Mouse (Mus musculus) E14TG2a.4 (cell line): ENCODE results near the gene Snx18.

Source experiments
- H3K27me3 ChIP-seq: 2 replicates; pipeline ENCODE4 v1.6.1; 2014; ENCODE audit warnings: low read length, control low read depth; ENCODE audit not compliant: insufficient read depth
- H3K36me3 ChIP-seq: 2 replicates; pipeline ENCODE4 v1.6.1; 2014; ENCODE audit warnings: low read length, control low read depth; ENCODE audit not compliant: insufficient read depth
- H3K4me1 ChIP-seq: replicated peaks from 2 replicates; pipeline ENCODE4 v1.6.1; 2014; ENCODE audit warnings: low read depth, low read length, control low read depth
- H3K4me3 ChIP-seq: replicated peaks from 2 replicates; pipeline ENCODE4 v1.5.1; 2014; ENCODE audit warnings: mild to moderate bottlenecking, low read length
- H3K9me3 ChIP-seq: 2 replicates; pipeline ENCODE4 v1.6.1; 2014; ENCODE audit warnings: low read length, control low read depth
- CTCF ChIP-seq: conservative IDR thresholded peaks from 2 replicates; pipeline ENCODE4 v1.5.1; 2014; ENCODE audit warnings: low read length
- NANOG ChIP-seq: IDR thresholded peaks from 2 replicates; pipeline ENCODE4 v1.6.1; 2014; ENCODE audit warnings: borderline replicate concordance, low read length, mixed read lengths
- POU5F1 ChIP-seq: IDR thresholded peaks from 2 replicates; pipeline ENCODE4 v1.6.1; 2014; ENCODE audit warnings: low read length, borderline replicate concordance

Gene Snx18

DNA sequence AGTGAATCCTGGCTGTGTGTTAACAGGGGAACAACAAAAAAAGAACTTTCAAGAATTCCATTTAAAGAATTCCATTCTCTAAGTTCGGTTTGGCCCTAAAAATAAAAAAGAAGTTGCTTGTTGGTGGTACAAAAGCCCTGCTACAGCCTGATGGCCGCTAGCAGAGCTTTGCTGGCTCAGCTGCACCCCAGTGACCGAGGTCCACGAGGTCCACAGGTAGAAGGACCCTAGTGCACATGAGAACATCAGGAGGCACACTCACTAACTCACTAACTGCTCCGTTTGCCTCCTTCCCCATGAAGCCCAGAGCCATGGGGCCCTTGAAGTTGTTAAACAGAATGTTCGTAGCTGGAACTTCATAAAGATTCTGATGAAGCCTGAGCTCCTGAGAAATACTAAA lies 14.0 kb downstream of the Snx18 start:
- Histone ChIP-seq H3K36me3 (peaks cover 25% of the 10 kb centered on the region), H3K9me3 (peaks cover 14% of the 10 kb centered on the region; the same call in 1 of the 2 replicates), H3K4me3 (no peak overlapping the region), H3K4me1 (peaks cover 100% of the 10 kb centered on the region), H3K27me3 (no peaks in the 10 kb centered on the region)
- TF ChIP-seq NANOG (no peak), CTCF (no peak)

DNA sequence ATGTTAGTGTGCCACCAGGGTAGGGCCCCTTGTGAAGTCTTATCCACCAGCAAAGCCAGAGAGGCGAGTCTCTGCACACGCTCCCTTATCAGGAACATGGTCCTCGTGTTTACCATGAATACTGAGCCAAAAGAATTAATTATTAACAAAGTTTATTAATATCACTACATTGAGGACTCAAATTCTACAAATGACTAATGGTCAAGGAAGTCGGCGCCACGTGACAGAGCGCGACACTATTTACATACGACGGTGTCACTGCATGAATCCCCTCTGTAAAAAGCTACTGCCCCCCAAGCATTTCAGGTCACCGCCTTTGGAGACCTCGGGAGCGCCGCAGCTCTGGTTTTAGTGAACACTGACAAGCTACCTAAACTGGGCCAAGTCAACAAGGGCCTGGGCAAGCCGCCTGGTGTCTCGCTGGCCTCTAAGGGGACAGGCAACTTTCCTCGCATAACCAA lies 15.5 kb downstream of the Snx18 start:
- Histone ChIP-seq H3K4me3 (peak overlapping the region; percentile 60), H3K36me3 (peaks cover 18% of the 10 kb centered on the region)

DNA sequence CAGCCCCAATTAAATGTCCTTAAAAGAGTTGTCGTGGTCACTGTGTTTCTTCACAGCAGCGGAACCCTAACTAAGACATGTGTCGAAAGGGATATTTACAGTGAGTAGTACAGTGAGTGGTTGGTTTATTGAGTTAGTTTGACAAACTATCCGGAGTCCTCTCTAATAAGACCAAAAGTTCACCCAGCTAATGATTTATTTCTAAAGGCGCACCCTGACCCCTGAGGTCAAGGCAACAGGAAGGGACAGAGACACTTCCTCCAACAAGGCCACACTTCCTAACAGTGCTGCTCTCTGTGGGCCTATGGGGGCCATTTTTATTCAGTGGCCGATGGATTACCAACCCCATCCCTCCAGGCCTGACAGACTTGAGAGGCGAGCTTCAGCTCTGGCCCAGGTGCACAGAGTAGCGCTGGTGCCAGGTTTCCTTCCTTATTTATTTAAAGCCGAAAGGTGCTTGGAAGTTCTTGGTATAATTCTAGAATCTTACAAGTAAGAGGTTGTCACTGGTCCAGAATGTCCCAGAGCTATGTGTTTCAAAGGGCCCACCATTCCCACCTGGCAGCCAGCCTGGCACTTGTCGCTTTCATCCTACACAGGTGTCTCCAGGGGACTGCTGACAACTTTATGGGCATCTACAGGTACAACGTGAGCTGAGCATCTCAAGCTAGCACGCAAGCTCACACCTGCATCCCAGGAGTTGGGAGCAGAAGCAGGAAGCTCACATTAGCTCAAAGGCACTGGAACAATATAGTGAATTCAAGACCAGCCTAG lies 16.3 kb downstream of the Snx18 start:
- peaks cover 4% of the 10 kb centered on the region; the same call in 1 of the 2 replicates for H3K9me3 ChIP-seq
- no peak for TF ChIP-seq CTCF
- TF ChIP-seq NANOG, result no peak
- TF ChIP-seq POU5F1, result no peak
- H3K36me3 ChIP-seq, result peaks cover 20% of the 10 kb centered on the region
- no peaks in the 10 kb centered on the region for H3K27me3 ChIP-seq
- peaks cover 98% of the 10 kb centered on the region for H3K4me1 ChIP-seq
- H3K4me3 ChIP-seq, result 0 out of 2 replicates have a peak overlapping the region, but pooled peaks have one; percentile 10

More for the DNA sequence above, 15.5 kb downstream of the Snx18 start:
- peaks cover 4% of the 10 kb centered on the region; the same call in 1 of the 2 replicates for H3K9me3 ChIP-seq
- TF ChIP-seq CTCF, result no peak
- no peak for TF ChIP-seq POU5F1
- no peak for TF ChIP-seq NANOG
- peaks cover 98% of the 10 kb centered on the region for H3K4me1 ChIP-seq
- no peaks in the 10 kb centered on the region for H3K27me3 ChIP-seq

DNA sequence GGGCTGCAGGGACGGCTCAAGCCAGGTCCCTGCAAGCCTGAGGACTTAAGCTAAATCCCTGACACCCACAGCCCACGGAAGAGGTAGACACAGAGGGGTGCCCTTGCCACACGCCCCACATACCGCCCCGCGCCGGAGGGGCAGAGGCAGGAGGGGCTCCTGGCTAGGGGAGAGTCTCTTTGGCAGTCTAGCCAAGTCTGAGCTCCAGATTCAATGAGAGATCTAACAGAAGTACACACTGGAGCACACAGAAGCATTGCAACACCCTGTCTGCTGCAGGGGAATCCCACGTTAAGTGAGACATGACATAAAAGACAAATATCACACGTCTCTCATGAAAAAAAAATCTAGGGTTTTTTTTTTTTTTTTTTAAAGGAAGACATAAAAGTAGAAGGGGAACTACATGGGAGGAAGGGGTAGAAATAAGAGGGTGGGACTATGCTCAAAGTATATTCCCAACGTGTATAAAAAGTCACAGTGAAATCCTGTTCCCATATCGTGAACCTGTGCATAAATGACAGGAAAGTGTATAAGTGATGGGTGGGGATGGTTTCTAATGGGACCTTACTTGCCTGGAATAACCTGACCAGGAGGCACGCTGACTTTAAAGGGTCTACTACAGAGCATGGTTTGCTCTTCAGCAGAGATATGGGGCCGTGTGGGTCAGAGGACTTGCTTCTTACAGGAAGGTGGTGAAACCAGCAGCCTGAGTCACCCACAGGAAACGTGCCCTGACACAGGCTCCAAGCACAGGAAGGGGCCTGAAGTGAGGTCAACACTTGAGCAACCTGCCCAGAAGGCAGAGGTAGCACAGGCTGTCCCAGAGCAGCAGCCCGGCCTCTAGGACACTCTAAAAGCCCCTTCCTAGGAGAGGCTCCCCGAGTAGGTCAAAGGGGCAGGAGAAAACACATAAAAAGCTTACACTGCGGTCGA lies 17.6 kb downstream of the Snx18 start:
- TF ChIP-seq NANOG (no peak), CTCF (no peak), POU5F1 (no peak)
- Histone ChIP-seq H3K4me3 (peak overlapping the region; percentile 69), H3K36me3 (peaks cover 20% of the 10 kb centered on the region), H3K4me1 (peaks cover 98% of the 10 kb centered on the region), H3K9me3 (peaks cover 4% of the 10 kb centered on the region; the same call in 1 of the 2 replicates), H3K27me3 (no peaks in the 10 kb centered on the region)

DNA sequence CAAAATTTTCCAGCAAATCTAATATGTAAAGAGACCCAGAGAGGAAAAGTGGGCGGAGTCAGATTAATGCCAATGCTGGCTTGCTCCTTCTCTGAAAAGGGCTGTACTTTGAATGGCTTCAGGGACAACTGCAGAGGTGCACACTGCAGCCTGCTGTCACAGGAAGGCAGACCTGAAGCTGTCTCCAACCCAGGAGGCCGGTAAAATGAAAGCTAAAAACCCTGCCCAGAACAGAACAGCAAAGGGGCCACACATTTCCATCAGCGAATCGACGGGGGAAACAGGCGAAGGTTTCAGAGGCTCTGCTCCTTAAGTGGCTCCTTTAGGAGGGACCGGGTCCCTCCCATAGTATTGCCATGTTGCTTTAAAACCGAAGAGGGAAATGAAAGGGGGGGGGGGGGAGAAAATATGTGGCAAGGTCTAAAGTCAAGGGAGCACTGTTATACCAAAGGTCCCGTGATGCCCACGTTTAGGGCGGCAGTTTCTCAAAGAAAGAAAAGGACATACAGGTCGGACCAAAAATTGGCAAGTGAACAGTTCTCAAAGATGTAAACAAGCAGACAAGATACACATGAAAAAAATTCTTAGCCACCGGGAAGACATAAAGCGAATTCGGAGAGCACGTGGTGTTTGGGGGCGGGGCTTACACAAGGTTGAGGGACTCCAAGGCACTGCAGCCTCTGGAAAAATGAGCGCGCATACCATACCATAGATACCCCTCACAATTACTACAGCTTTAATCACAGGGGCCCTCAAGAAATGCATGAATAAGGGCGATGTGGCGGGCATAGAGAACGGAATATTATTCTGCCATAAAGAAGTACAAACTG lies 18.4 kb downstream of the Snx18 start:
- H3K4me3 ChIP-seq, result peak overlapping the region; percentile 69
- H3K9me3 ChIP-seq, result peaks cover 1% of the 10 kb centered on the region; the same call in 1 of the 2 replicates
- H3K4me1 ChIP-seq, result peaks cover 98% of the 10 kb centered on the region
- peaks cover 13% of the 10 kb centered on the region for H3K36me3 ChIP-seq
- H3K27me3 ChIP-seq, result no peaks in the 10 kb centered on the region
- TF ChIP-seq POU5F1 (no peak), CTCF (no peak), NANOG (no peak)

DNA sequence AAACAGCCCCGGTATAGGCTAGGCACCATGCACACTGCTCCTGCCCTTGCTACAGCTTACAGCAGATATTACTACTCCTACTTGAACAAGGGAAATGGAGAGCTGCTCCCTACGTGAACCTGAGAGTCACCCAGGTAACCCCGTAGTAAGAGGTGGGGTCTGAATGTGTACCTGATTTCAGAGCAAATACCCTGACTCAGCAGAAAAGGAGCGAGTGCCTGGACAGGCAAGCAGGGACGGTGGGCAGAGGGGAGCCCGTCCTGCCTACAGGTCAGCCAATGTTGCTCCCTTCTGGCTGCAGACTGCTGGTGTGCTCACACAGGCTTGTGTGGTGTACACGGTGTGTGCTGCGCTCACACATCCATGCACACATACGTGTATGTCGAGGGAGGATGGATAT lies 20.7 kb downstream of the Snx18 start:
- peaks cover 26% of the 10 kb centered on the region for H3K36me3 ChIP-seq
- H3K9me3 ChIP-seq, result no peaks in the 10 kb centered on the region
- H3K4me3 ChIP-seq, result no peak overlapping the region
- peaks cover 90% of the 10 kb centered on the region for H3K4me1 ChIP-seq
- no peak for TF ChIP-seq POU5F1
- TF ChIP-seq NANOG, result no peak
- no peak for TF ChIP-seq CTCF
- H3K27me3 ChIP-seq, result no peaks in the 10 kb centered on the region

DNA sequence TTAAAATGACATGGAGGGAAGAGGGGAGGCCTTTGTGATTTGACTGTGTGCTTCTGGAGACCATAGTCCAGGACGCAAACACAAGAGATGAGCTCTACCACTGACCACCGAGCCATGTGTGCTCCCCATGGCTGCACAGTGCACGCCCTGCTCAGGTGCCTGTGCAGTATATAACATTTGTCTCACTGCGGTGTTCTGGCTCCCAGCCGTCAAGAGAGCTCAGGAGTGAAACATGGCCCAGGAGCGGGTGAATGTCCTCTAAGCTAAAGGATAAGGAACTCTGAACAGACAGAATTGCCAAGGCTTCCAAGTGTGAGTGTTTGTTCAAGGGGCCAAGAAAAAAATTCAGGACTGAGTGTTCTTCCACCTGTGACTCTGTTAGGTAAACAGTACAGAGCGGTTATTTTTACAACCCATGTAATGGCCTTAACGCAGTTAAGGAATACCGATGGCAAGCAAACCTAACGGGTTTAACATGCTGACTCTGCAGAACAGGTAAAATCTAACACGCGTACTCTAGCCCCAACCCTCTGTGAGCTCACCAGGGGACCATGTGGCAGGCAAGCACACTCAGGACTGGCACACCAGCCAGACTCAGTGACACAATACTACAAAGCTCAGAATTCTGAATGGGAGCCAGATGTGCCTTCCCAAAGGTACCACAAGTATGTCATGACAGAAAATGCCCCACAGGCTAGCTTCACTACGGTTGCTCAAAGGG lies 21.4 kb downstream of the Snx18 start:
- Histone ChIP-seq H3K27me3 (no peaks in the 10 kb centered on the region), H3K4me1 (peaks cover 83% of the 10 kb centered on the region), H3K36me3 (peaks cover 32% of the 10 kb centered on the region), H3K4me3 (no peak overlapping the region), H3K9me3 (no peaks in the 10 kb centered on the region)
- TF ChIP-seq CTCF (no peak), NANOG (no peak), POU5F1 (no peak)
